Mouse (Mus musculus): ENCODE data around the gene Scube3. TPM values are rescaled to one million over a fixed set of nuclear protein-coding genes. Genes with fewer than 3 reads are reported as not detected.

The Scube3 gene
- under 1 TPM; 0.15 to 0.24 TPM for total RNA-seq (2023)

GRCm38 (mm10) chr17:28141771-28142699 lies at the start of gene Scube3:
Gene Scube3 (plus strand): TSS chr17:28142141.

DNA sequence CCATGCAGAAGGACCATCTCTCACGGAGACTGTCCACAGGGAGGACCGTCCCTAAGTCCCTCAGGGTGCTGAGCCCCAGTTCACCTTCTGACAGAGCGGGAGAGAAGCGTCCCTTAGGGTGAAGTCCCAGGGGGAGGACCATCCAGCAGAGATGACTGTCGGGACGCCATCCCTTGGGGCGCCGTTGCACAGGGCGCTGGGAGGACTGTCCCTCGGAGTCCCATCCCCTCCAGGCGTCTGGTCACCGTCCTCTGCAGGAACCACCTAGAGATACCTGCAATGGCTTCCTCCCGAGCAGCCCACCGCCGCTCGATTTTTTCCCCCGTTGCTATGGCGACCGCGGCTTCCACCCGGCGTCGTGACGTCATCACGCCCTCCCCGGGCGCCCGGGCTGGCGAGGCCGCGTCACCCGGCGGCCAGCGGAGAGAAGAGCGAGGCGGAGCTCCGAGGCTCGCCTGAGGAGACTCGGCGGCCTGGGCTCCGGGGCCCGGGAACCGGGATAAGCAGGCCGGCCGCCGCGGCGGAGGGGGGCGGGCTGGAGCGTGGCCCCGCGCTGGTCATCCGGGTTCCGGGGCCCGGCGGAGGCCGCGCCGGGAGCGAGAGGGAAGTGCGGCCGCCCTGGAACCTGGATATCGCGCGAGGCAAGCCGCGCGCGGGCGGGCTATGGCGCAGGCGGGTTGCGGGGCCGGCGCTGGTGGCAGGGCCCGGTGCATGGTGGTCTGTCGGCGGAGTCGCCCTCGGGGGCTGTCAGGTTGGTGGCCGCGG lies 35.0 kb downstream of the Scube3 start, which contains the start of gene Zfp523:
Zfp523 (plus strand) TSS at position 355 of the 765 bp plus-strand sequence.

GRCm38 (mm10) chr17:28207591-28208313 lies 65.8 kb downstream of the Scube3 start, which contains the start of gene Def6:
Gene Def6 (plus strand): TSS chr17:28207778.

Other genes with a start within 250 kb of the Scube3 start
- gene Anks1, start 232.8 kb upstream of the Scube3 start, total RNA-seq (2023), result 100 to 1,000 TPM; 111 to 113 TPM
- 10 to 100 TPM; 28.2 to 33.4 TPM for gene Taf11, start 232.3 kb upstream of the Scube3 start, total RNA-seq (2023)
- gene Tcp11, start 61.5 kb upstream of the Scube3 start, total RNA-seq (2023), result 1 to 10 TPM; 1.2 TPM
- gene Zfp523, start 35.0 kb downstream of the Scube3 start, total RNA-seq (2023), result 1 to 10 TPM; 6.8 to 9.0 TPM
- 10 to 100 TPM; 49.9 to 51.2 TPM for gene Def6, start 65.6 kb downstream of the Scube3 start, total RNA-seq (2023)
- 10 to 100 TPM; 42.2 to 43.7 TPM for gene Ppard, start 90.6 kb downstream of the Scube3 start, total RNA-seq (2023)
- gene Fance, start 171.4 kb downstream of the Scube3 start, total RNA-seq (2023), result 10 to 100 TPM; 20.9 to 22.0 TPM
- 100 to 1,000 TPM; 904 to 928 TPM for gene Rpl10a, start 186.3 kb downstream of the Scube3 start, total RNA-seq (2023)
- not detected for gene Tead3, start 208.7 kb downstream of the Scube3 start, total RNA-seq (2023)
- not detected for gene Tulp1, start 223.1 kb downstream of the Scube3 start, total RNA-seq (2023)

Data from monocyte, adult 59 days (primary cell).